Mouse (Mus musculus): ENCODE measurements around the gene Ppp6r3.

Ppp6r3 gene

GRCm38 (mm10) chr19:3528646-3529045 lies 46.9 kb downstream of the Ppp6r3 start:
- no peak for DNase-seq (ENCODE audit: extremely low spot score)

- DNase-seq (ENCODE audit: extremely low spot score) = no peak
Observed at GRCm38 (mm10) chr19:3527531-3527930, 48.0 kb downstream of the Ppp6r3 start.

- DNase-seq (ENCODE audit: extremely low spot score) = no peak
Observed at GRCm38 (mm10) chr19:3519471-3520169, 55.9 kb downstream of the Ppp6r3 start.

- DNase-seq (ENCODE audit: extremely low spot score) = no peak
Observed at GRCm38 (mm10) chr19:3497216-3497615, 78.3 kb downstream of the Ppp6r3 start.

GRCm38 (mm10) chr19:3489826-3490225 lies 85.7 kb downstream of the Ppp6r3 start:
- no peak for DNase-seq (ENCODE audit: extremely low spot score)

- DNase-seq (ENCODE audit: extremely low spot score) = no peak
Observed at GRCm38 (mm10) chr19:3482831-3483230, 92.7 kb downstream of the Ppp6r3 start.

- DNase-seq (ENCODE audit: extremely low spot score) = no peak
Observed at GRCm38 (mm10) chr19:3480101-3480500, 95.4 kb downstream of the Ppp6r3 start.

GRCm38 (mm10) chr19:3476996-3477395 lies 98.6 kb downstream of the Ppp6r3 start:
- DNase-seq (ENCODE audit: extremely low spot score) = no peak

- no peak for DNase-seq (ENCODE audit: extremely low spot score)
Observed at GRCm38 (mm10) chr19:3471218-3471617, 104.3 kb downstream of the Ppp6r3 start.

- no peak for DNase-seq (ENCODE audit: extremely low spot score)
Observed at GRCm38 (mm10) chr19:3467574-3467973, 108.0 kb downstream of the Ppp6r3 start.

GRCm38 (mm10) chr19:3459986-3460385 lies 115.6 kb downstream of the Ppp6r3 start:
- no peak for DNase-seq (ENCODE audit: extremely low spot score)

GRCm38 (mm10) chr19:3458331-3459099 lies 117.0 kb downstream of the Ppp6r3 start:
- DNase-seq (ENCODE audit: extremely low spot score) = no peak

- no peak for DNase-seq (ENCODE audit: extremely low spot score)
Observed at GRCm38 (mm10) chr19:3457700-3458099, 117.8 kb downstream of the Ppp6r3 start.

GRCm38 (mm10) chr19:3451649-3452048 lies 123.9 kb downstream of the Ppp6r3 start:
- peak; percentile 15 for DNase-seq (ENCODE audit: extremely low spot score)

GRCm38 (mm10) chr19:3451170-3451569 lies 124.4 kb downstream of the Ppp6r3 start:
- peak; percentile 63 for DNase-seq (ENCODE audit: extremely low spot score)

GRCm38 (mm10) chr19:3450714-3451113 lies 124.8 kb downstream of the Ppp6r3 start:
- DNase-seq (ENCODE audit: extremely low spot score) = no peak

- no peak for DNase-seq (ENCODE audit: extremely low spot score)
Observed at GRCm38 (mm10) chr19:3449248-3449647, 126.3 kb downstream of the Ppp6r3 start.

GRCm38 (mm10) chr19:3447348-3447747 lies 128.2 kb downstream of the Ppp6r3 start:
- DNase-seq (ENCODE audit: extremely low spot score) = no peak

GRCm38 (mm10) chr19:3441092-3441491 lies 134.5 kb downstream of the Ppp6r3 start:
- no peak for DNase-seq (ENCODE audit: extremely low spot score)

GRCm38 (mm10) chr19:3440667-3441066 lies 134.9 kb downstream of the Ppp6r3 start:
- DNase-seq (ENCODE audit: extremely low spot score) = no peak

- no peak for DNase-seq (ENCODE audit: extremely low spot score)
Observed at GRCm38 (mm10) chr19:3437980-3438379, 137.6 kb downstream of the Ppp6r3 start.

GRCm38 (mm10) chr19:3436840-3437239 lies 138.7 kb downstream of the Ppp6r3 start:
- DNase-seq (ENCODE audit: extremely low spot score) = no peak

GRCm38 (mm10) chr19:3435824-3436223 lies 139.7 kb downstream of the Ppp6r3 start:
- DNase-seq (ENCODE audit: extremely low spot score) = no peak

All from embryo, embryonic 9.5 days (tissue).